Mouse (Mus musculus) limb, embryonic 15.5 days (tissue): ENCODE measurements around the gene Aatk. TPM values are rescaled to one million over a fixed set of nuclear protein-coding genes. Genes with fewer than 3 reads are reported as not detected.

Source experiments
- ATAC-seq: fragments of 200-750 bp; cut with Nextera tagmentation; 2 replicates; pipeline ENCODE4 v1.8.0; 2017; ENCODE audit warnings: low read depth, moderate TSS enrichment; ENCODE audit not compliant: insufficient number of reproducible peaks, low FRiP score, low TSS enrichment
- H3K27ac ChIP-seq: fragments of 300-500 bp; sonication (generic); 2 replicates; pipeline ENCODE4 v1.5.1; 2015; ENCODE audit warnings: moderate library complexity, mild to moderate bottlenecking, inconsistent platforms
- H3K27me3 ChIP-seq: fragments of 300-500 bp; sonication (generic); 2 replicates; pipeline ENCODE4 v1.6.1; 2015; ENCODE audit warnings: inconsistent platforms
- H3K36me3 ChIP-seq: fragments of 300-500 bp; sonication (generic); 2 replicates; pipeline ENCODE4 v1.6.1; 2015; ENCODE audit warnings: inconsistent platforms
- H3K4me1 ChIP-seq: fragments of 300-500 bp; sonication (generic); 2 replicates; pipeline ENCODE4 v1.6.1; 2015; ENCODE audit warnings: inconsistent platforms
- H3K4me2 ChIP-seq: fragments of 300-500 bp; sonication (generic); 2 replicates; pipeline ENCODE4 v1.6.1; 2015; ENCODE audit warnings: mild to moderate bottlenecking, inconsistent platforms
- H3K4me3 ChIP-seq: fragments of 300-500 bp; sonication (generic); 2 replicates; pipeline ENCODE4 v1.5.1; 2015; ENCODE audit warnings: mild to moderate bottlenecking, inconsistent platforms
- H3K9ac ChIP-seq: fragments of 300-500 bp; sonication (generic); 2 replicates; pipeline ENCODE4 v1.6.1; 2015; ENCODE audit warnings: inconsistent platforms
- H3K9me3 ChIP-seq: fragments of 300-500 bp; sonication (generic); 2 replicates; pipeline ENCODE4 v1.6.1; 2016; ENCODE audit warnings: inconsistent platforms
- WGBS: fragments of 180-500 bp; shearing (Covaris S2); methylation state at CpG from one replicate; pipeline ENCODE4 v1.1.7; 2015; 5-methylcytosine and 5-hydroxymethylcytosine counted together
- polyA plus RNA-seq: library from polyadenylated mRNA; unstranded; fragments of >200 nt; fragmentation: Nextera tagmentation; extraction: Ambion mirVana; gene quantifications from 2 replicates; pipeline ENCODE4 v1.2.1, GENCODE M21; 2015

The Aatk gene
- polyA plus RNA-seq = 6.1 and 7.1 TPM in 2 replicates

GRCm38 (mm10) chr11:120046553-120047191, at the start of gene Aatk:
Gene Aatk, minus strand, starts transcription at chr11:120047167.
- no peak within 1 kb of the TSS for H3K27ac ChIP-seq

GRCm38 (mm10) chr11:120092817-120093591, 46.0 kb upstream of the Aatk start:
- Histone ChIP-seq H3K27ac (no peak overlapping the region), H3K4me1 (peaks cover 8% of the 10 kb centered on the region), H3K27me3 (no peaks in the 10 kb centered on the region), H3K4me2 (no peak overlapping the region), H3K36me3 (peaks cover 68% of the 10 kb centered on the region), H3K9me3 (no peaks in the 10 kb centered on the region), H3K4me3 (no peak overlapping the region), H3K9ac (no peak overlapping the region)
- WGBS = 78% methylated on average over 23 of the region's 23 CpGs
- ATAC-seq = no peak

More at GRCm38 (mm10) chr11:120046553-120047191, at the start of gene Aatk:
- H3K4me2 ChIP-seq = peak within 1 kb of the TSS; percentile 96
- WGBS = under 1% methylated on average over 63 of the region's 63 CpGs
- peaks cover 44% of the 10 kb centered on the region for H3K4me1 ChIP-seq
- H3K9me3 ChIP-seq = no peaks in the 10 kb centered on the region
- H3K4me3 ChIP-seq = peak within 1 kb of the TSS; percentile 62
- H3K36me3 ChIP-seq = no peaks in the 10 kb centered on the region
- H3K27me3 ChIP-seq = peaks cover 33% of the 10 kb centered on the region
- peak within 1 kb of the TSS; percentile 58 for H3K9ac ChIP-seq
- no peak for ATAC-seq

GRCm38 (mm10) chr11:120090661-120091060, 43.7 kb upstream of the Aatk start:
- WGBS = 90% methylated on average over 4 of the region's 4 CpGs

GRCm38 (mm10) chr11:120086702-120087152, 39.8 kb upstream of the Aatk start, which contains the start of gene Cep131:
Gene Cep131, minus strand, starts transcription at chr11:120086827.
- Histone ChIP-seq H3K36me3 (peaks cover 36% of the 10 kb centered on the region), H3K4me2 (peak within 1 kb of the TSS; percentile 91), H3K27me3 (no peaks in the 10 kb centered on the region), H3K9me3 (no peaks in the 10 kb centered on the region), H3K27ac (peak within 1 kb of the TSS; percentile 82), H3K4me1 (peaks cover 20% of the 10 kb centered on the region), H3K9ac (peak within 1 kb of the TSS; percentile 97), H3K4me3 (peak within 1 kb of the TSS; percentile 92)
- peak; percentile 97 for ATAC-seq
- WGBS = under 1% methylated on average over 41 of the region's 42 CpGs

More at GRCm38 (mm10) chr11:120090661-120091060, 43.7 kb upstream of the Aatk start:
- no peak overlapping the region for H3K27ac ChIP-seq
- H3K9ac ChIP-seq = no peak overlapping the region
- H3K9me3 ChIP-seq = no peaks in the 10 kb centered on the region
- no peak for ATAC-seq
- no peak overlapping the region for H3K4me2 ChIP-seq
- H3K36me3 ChIP-seq = peaks cover 56% of the 10 kb centered on the region
- no peak overlapping the region for H3K4me3 ChIP-seq
- H3K27me3 ChIP-seq = no peaks in the 10 kb centered on the region
- peaks cover 12% of the 10 kb centered on the region for H3K4me1 ChIP-seq

- Histone ChIP-seq H3K27me3 (no peaks in the 10 kb centered on the region), H3K4me2 (peak overlapping the region; percentile 91), H3K4me1 (peaks cover 20% of the 10 kb centered on the region), H3K9ac (peak overlapping the region; percentile 97), H3K27ac (peak overlapping the region; percentile 78; the same call in 1 of the 2 replicates), H3K4me3 (peak overlapping the region; percentile 92), H3K36me3 (peaks cover 34% of the 10 kb centered on the region), H3K9me3 (no peaks in the 10 kb centered on the region)
- ATAC-seq = 0 out of 2 replicates have a peak, but pooled peaks have one; percentile 2
- under 1% methylated on average over 25 of the region's 25 CpGs for WGBS
Observed at GRCm38 (mm10) chr11:120085891-120086627, 39.1 kb upstream of the Aatk start.

GRCm38 (mm10) chr11:120080282-120080681, 33.3 kb upstream of the Aatk start:
- no peaks in the 10 kb centered on the region for H3K9me3 ChIP-seq
- H3K9ac ChIP-seq = no peak overlapping the region
- ATAC-seq = no peak
- no peak overlapping the region for H3K4me3 ChIP-seq
- peaks cover 7% of the 10 kb centered on the region for H3K4me1 ChIP-seq
- H3K4me2 ChIP-seq = no peak overlapping the region
- peaks cover 69% of the 10 kb centered on the region for H3K36me3 ChIP-seq
- WGBS = 77% methylated on average over 6 of the region's 6 CpGs
- H3K27me3 ChIP-seq = no peaks in the 10 kb centered on the region
- H3K27ac ChIP-seq = no peak overlapping the region

GRCm38 (mm10) chr11:120076191-120076590, 29.2 kb upstream of the Aatk start:
- WGBS = 81% methylated on average over 3 of the region's 3 CpGs
- Histone ChIP-seq H3K9me3 (no peaks in the 10 kb centered on the region), H3K4me3 (no peak overlapping the region), H3K27ac (no peak overlapping the region), H3K27me3 (no peaks in the 10 kb centered on the region), H3K4me2 (no peak overlapping the region), H3K9ac (no peak overlapping the region), H3K36me3 (peaks cover 82% of the 10 kb centered on the region), H3K4me1 (peaks cover 5% of the 10 kb centered on the region; the same call in 1 of the 2 replicates)
- ATAC-seq = no peak

GRCm38 (mm10) chr11:120072986-120073647, 26.1 kb upstream of the Aatk start:
- peaks cover 10% of the 10 kb centered on the region; the same call in 1 of the 2 replicates for H3K4me1 ChIP-seq
- no peaks in the 10 kb centered on the region for H3K27me3 ChIP-seq
- H3K9ac ChIP-seq = no peak overlapping the region
- no peaks in the 10 kb centered on the region for H3K9me3 ChIP-seq
- no peak overlapping the region for H3K4me3 ChIP-seq
- H3K36me3 ChIP-seq = peaks cover 86% of the 10 kb centered on the region
- no peak overlapping the region for H3K4me2 ChIP-seq
- H3K27ac ChIP-seq = no peak overlapping the region
- WGBS = 93% methylated on average over 9 of the region's 9 CpGs
- ATAC-seq = no peak

- Histone ChIP-seq H3K27ac (no peak overlapping the region), H3K27me3 (no peaks in the 10 kb centered on the region), H3K4me1 (peaks cover 10% of the 10 kb centered on the region; the same call in 1 of the 2 replicates), H3K4me3 (no peak overlapping the region), H3K9me3 (no peaks in the 10 kb centered on the region), H3K4me2 (no peak overlapping the region), H3K36me3 (peaks cover 95% of the 10 kb centered on the region), H3K9ac (no peak overlapping the region)
- WGBS = 83% methylated on average over 7 of the region's 7 CpGs
- ATAC-seq = no peak
Observed at GRCm38 (mm10) chr11:120071731-120072320, 24.9 kb upstream of the Aatk start.

GRCm38 (mm10) chr11:120071065-120071464, 24.1 kb upstream of the Aatk start:
- Histone ChIP-seq H3K4me1 (peaks cover 10% of the 10 kb centered on the region; the same call in 1 of the 2 replicates), H3K4me2 (no peak overlapping the region), H3K27ac (no peak overlapping the region), H3K9me3 (no peaks in the 10 kb centered on the region), H3K36me3 (peaks cover 95% of the 10 kb centered on the region), H3K9ac (no peak overlapping the region), H3K4me3 (no peak overlapping the region), H3K27me3 (no peaks in the 10 kb centered on the region)
- no peak for ATAC-seq
- WGBS = 74% methylated on average over 12 of the region's 12 CpGs
